Mouse (Mus musculus): ENCODE measurements at regions not wholly inside any gene's neighbourhood (a gene's known extent, or its start where the extent isn't known, plus 50 kb on each side); places are given as distances from the start of the nearest gene placed in this dataset.

- no peak for DNase-seq (ENCODE audit: low spot score in 2 of 2)
Observed at GRCm38 (mm10) chr6:51330069-51330706, 102.3 kb upstream of the Nfe2l3 start.

- DNase-seq (ENCODE audit: low spot score in 2 of 2): no peak
Observed at GRCm38 (mm10) chr6:51332841-51333240, 99.6 kb upstream of the Nfe2l3 start.

GRCm38 (mm10) chr6:51333722-51334360, 98.6 kb upstream of the Nfe2l3 start:
- DNase-seq (ENCODE audit: low spot score in 2 of 2): no peak

GRCm38 (mm10) chr6:51335314-51335713, 97.2 kb upstream of the Nfe2l3 start:
- DNase-seq (ENCODE audit: low spot score in 2 of 2): no peak

- no peak for DNase-seq (ENCODE audit: low spot score in 2 of 2)
Observed at GRCm38 (mm10) chr6:51339301-51339700, 93.2 kb upstream of the Nfe2l3 start.

- no peak for DNase-seq (ENCODE audit: low spot score in 2 of 2)
Observed at GRCm38 (mm10) chr6:51347721-51348120, 84.7 kb upstream of the Nfe2l3 start.

GRCm38 (mm10) chr6:51349771-51350170, 82.7 kb upstream of the Nfe2l3 start:
- DNase-seq (ENCODE audit: low spot score in 2 of 2): no peak

- no peak for DNase-seq (ENCODE audit: low spot score in 2 of 2)
Observed at GRCm38 (mm10) chr6:51355041-51355440, 77.4 kb upstream of the Nfe2l3 start.

- DNase-seq (ENCODE audit: low spot score in 2 of 2): no peak
Observed at GRCm38 (mm10) chr6:51361611-51362180, 70.8 kb upstream of the Nfe2l3 start.

- DNase-seq (ENCODE audit: low spot score in 2 of 2): peak; percentile 61 to 77
Observed at GRCm38 (mm10) chr6:51362475-51363226, 69.8 kb upstream of the Nfe2l3 start.

GRCm38 (mm10) chr6:51364776-51365175, 67.7 kb upstream of the Nfe2l3 start:
- DNase-seq (ENCODE audit: low spot score in 2 of 2): no peak

GRCm38 (mm10) chr6:51369771-51370170, 62.7 kb upstream of the Nfe2l3 start:
- DNase-seq (ENCODE audit: low spot score in 2 of 2): no peak

GRCm38 (mm10) chr6:51372357-51372756, 60.1 kb upstream of the Nfe2l3 start:
- DNase-seq (ENCODE audit: low spot score in 2 of 2): no peak

- DNase-seq (ENCODE audit: low spot score in 2 of 2): no peak
Observed at GRCm38 (mm10) chr6:51378436-51378835, 54.0 kb upstream of the Nfe2l3 start.

- no peak for DNase-seq (ENCODE audit: low spot score in 2 of 2)
Observed at GRCm38 (mm10) chr6:51379074-51379473, 53.4 kb upstream of the Nfe2l3 start.

- DNase-seq (ENCODE audit: low spot score in 2 of 2): no peak
Observed at GRCm38 (mm10) chr6:51379560-51380274, 52.8 kb upstream of the Nfe2l3 start.

- DNase-seq (ENCODE audit: low spot score in 2 of 2): no peak
Observed at GRCm38 (mm10) chr6:51380275-51380575, 52.2 kb upstream of the Nfe2l3 start.

GRCm38 (mm10) chr6:51381465-51381864, 51.0 kb upstream of the Nfe2l3 start:
- DNase-seq (ENCODE audit: low spot score in 2 of 2): no peak
